Mouse (Mus musculus): ENCODE measurements around the gene Slc30a1.

The Slc30a1 gene

DNA sequence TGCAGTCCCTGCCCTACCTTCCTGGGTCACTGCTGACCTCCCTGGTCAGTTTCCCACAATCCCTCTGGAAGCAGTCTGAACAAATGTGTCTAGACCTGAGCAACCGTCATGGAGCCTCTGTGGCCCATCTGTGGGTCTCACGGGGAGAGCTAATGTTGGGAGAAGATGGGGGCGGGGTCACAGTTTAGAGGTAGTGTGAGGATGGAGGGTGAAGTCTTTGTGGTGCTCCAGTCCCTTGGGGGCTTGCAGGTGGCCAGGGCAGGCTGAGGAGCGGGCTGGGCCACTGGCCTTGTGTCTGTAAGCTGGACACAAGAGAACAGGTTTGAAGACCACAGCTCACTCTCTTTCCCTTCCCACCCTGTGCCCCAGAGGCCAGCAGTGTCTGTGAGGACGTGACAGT lies 39.2 kb downstream of the Slc30a1 start:
- DNase-seq = no peak

- DNase-seq = no peak
Measured at GRCm38 (mm10) chr1:191946261-191946660, 39.7 kb downstream of the Slc30a1 start.

DNA sequence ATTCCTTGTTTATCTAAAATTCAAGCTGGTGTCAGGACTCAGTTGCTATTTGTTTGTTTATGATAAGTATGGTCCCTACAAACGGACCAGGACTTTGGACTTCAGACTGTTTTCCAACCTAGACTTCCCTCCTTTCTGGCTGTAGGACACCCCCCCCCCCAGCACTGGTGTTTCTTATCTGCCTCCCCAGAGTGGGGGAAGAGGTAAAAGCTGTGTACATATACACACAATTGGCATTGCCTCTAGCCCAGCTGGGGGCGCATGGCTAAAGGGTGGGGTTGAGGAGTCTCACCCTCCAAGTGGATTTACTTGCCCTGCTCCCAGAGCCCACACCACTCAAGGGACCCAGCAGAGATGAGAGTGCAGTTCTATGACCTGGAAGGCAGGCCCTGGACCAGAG lies 40.3 kb downstream of the Slc30a1 start:
- DNase-seq = no peak

DNA sequence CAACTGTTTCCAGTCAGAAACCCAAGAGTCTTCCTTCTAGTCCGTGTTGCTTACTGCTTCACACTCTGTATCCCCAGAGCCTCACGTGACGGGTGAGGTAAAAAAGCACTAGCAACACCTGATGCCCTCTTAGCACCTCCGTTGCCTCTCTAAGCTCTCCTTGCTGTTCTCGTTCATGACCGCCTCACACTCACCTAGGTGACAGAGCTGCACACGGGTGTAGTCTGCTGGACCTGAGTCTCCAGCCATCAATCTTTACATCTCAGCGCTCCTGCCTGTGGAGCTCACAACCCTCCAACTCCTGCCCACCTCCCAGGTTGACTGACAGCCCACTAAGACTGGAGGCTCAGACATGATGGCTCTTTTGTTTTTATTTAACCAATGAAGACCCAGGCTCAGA lies 41.2 kb downstream of the Slc30a1 start:
- DNase-seq = no peak

DNA sequence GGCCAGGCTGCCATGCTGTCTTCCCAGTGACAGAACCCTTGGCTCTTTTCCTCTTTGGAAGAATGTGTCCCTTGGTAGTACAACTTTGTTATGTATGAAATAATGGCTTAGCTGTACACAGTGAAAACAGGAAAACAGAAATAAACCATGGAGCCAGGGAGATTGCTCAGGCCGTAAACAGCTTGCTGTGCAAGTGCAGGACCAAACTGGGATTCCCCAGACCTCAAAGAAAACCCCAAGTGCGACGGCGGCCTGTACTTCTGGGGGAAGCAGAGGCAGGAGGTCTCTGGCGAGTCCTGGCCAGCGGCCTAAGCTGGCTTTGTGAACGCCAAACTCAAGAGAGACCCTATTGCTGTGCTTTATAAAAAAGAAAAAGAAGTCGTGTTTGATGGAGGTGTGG lies 42.0 kb downstream of the Slc30a1 start:
- DNase-seq = no peak

DNA sequence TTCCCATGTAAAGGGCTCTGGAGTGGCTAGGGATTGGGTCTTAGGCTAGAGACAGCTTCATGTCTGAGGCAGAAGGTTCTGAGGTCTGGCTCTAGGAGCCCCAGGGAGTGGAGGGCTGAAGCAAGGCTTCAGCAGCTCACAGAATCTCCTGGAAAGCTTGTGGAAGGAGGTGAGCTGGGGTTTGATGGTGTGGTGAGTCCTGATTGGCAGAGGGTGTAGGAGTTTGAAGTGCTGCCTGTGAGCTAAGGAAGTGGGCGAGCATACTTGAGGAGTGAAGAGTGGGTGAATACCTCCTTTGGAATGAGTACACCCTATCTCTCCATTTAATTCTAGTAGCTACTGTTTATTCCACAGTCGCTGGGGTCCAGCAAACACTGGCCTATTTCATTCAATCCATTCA lies 44.0 kb downstream of the Slc30a1 start:
- no peak for DNase-seq

- DNase-seq = no peak
Measured at GRCm38 (mm10) chr1:191952733-191953335, 46.3 kb downstream of the Slc30a1 start.

- DNase-seq = no peak
Measured at GRCm38 (mm10) chr1:191955101-191955500, 48.5 kb downstream of the Slc30a1 start.

- DNase-seq = no peak
Measured at GRCm38 (mm10) chr1:191956261-191956660, 49.7 kb downstream of the Slc30a1 start.

DNA sequence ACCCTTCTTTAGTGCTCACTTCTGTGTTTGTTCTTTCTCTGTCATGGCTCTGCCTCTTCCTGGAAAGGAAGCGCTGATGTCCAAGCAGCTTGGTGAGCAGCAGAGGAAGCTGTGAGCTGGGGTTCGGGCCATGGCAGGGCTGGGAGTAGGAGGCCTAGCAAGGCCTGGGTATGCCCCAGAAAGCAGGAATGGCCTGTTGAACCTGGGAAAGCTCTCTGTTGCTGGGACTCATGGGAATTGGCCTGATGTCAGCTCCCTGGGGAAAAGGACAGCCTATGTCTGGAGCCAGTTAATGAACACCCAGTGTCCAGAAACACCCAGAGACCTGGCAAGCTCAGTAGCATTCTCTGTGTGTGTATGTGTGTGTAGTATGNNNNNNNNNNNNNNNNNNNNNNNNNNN lies 50.3 kb downstream of the Slc30a1 start:
- DNase-seq = peak; percentile 22 to 51

GRCm38 (mm10) chr1:191957321-191957720 lies 50.8 kb downstream of the Slc30a1 start:
- DNase-seq = peak; percentile 25 to 39

DNA sequence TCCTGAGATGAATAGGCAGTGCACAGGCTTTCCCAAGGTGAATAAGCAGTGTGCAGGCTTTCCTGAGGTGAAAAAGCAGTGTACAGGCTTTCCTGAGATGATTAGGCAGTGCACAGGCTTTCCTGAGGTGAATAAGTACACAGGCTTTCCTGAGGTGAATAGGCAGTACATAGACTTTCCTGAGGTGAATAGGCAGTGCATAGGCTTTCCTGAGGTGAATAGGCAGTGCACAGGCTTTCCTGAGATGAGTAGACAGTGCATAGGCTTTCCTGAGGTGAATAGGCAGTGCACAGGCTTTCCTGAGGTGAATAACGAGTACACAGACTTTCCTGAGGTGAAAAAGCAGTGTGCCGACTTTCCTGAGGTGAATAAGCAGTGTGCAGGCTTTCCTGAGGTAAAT lies 54.4 kb downstream of the Slc30a1 start:
- no peak for DNase-seq
